Mouse (Mus musculus): ENCODE results near the gene Sept9. TPM values are rescaled to one million over a fixed set of nuclear protein-coding genes. Genes with fewer than 3 reads are reported as not detected.

The Sept9 gene
- total RNA-seq (2017) = 149 and 171 TPM in 2 replicates

DNA sequence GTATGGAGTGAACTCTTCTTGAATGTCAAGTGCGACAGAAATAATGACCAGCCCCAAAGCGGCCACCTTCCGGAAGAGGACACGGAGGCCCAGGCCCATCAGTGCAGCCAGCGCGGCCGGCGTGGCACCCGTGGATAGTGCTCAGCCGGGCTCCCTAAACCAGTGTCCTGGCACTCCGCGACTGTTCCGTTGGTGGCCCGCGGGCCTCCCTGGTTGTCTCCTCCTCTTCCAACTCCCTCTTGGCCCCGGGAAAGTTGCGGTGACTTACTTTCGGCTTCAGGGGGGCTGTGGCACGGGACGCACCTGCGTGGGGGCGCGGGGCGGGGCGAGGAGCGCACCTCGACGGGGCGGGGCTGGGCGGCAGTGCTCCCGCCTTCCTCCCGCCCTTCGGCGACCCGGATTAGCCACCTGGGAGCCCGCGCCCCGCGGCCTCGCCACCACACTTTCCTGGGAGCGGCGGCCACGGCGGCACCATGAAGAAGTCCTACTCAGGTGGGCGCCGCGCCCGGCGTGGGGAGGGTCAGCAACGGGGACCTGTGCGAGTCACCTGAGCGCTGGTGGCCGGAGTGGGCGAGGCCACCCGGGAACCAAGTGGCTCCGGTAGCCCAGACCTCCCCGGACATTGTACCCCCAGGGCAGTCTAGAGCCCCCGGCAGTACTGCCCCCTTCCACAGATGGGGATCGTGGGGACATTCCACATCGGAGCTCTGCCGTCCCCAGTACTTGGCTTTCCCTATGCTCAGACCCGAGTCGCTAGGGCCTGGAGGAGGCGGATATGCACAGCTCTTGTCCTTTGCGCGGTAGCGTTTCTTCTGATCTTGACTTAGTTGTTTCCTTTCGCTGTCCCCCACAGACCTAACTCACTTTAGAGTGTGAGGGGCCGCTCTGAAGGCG is at the start of gene Sept9:
Gene Sept9 (plus strand): TSS at position 380 of the 894 bp plus-strand sequence.
- ATAC-seq (replicated peaks in 1 of 2; ENCODE audit: insufficient read depth in 1 of 2, low FRiP score in 2 of 2, low TSS enrichment in 1 of 2, low read depth in 1 of 2, poor library complexity in 2 of 2, severe bottlenecking in 2 of 2) = no peak

GRCm38 (mm10) chr11:117150467-117150966 is 48.9 kb upstream of the Sept9 start:
- no peak for ATAC-seq (replicated peaks in 1 of 2; ENCODE audit: insufficient read depth in 1 of 2, low FRiP score in 2 of 2, low TSS enrichment in 1 of 2, low read depth in 1 of 2, poor library complexity in 2 of 2, severe bottlenecking in 2 of 2)

- no peak for ATAC-seq (replicated peaks in 1 of 2; ENCODE audit: insufficient read depth in 1 of 2, low FRiP score in 2 of 2, low TSS enrichment in 1 of 2, low read depth in 1 of 2, poor library complexity in 2 of 2, severe bottlenecking in 2 of 2)
These were observed 48.0 kb upstream of the Sept9 start for GRCm38 (mm10) chr11:117151461-117151860.

DNA sequence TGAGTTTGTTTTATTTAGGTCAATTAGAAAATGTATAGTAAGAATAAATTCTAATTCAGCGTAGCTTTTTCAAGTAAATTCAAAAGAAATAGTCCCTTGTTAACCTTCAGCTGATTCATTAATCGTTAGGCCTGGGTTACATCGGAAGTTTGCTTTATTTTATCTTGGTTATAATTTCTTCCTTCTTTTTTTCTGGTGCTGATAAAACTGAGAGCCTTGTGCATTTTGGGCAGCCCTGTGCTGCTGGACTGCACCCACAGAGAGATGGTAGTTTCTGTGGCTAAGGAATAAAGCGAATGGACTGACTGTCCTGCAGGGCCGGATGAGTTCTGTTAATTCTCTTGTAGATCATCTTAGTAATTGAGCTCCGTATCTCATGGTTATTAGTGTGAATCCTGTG is 46.9 kb upstream of the Sept9 start:
- ATAC-seq (replicated peaks in 1 of 2; ENCODE audit: insufficient read depth in 1 of 2, low FRiP score in 2 of 2, low TSS enrichment in 1 of 2, low read depth in 1 of 2, poor library complexity in 2 of 2, severe bottlenecking in 2 of 2) = no peak

GRCm38 (mm10) chr11:117153553-117153952 is 45.9 kb upstream of the Sept9 start:
- ATAC-seq (replicated peaks in 1 of 2; ENCODE audit: insufficient read depth in 1 of 2, low FRiP score in 2 of 2, low TSS enrichment in 1 of 2, low read depth in 1 of 2, poor library complexity in 2 of 2, severe bottlenecking in 2 of 2) = no peak

GRCm38 (mm10) chr11:117154088-117154815 is 45.2 kb upstream of the Sept9 start:
- ATAC-seq (replicated peaks in 1 of 2; ENCODE audit: insufficient read depth in 1 of 2, low FRiP score in 2 of 2, low TSS enrichment in 1 of 2, low read depth in 1 of 2, poor library complexity in 2 of 2, severe bottlenecking in 2 of 2) = no peak

DNA sequence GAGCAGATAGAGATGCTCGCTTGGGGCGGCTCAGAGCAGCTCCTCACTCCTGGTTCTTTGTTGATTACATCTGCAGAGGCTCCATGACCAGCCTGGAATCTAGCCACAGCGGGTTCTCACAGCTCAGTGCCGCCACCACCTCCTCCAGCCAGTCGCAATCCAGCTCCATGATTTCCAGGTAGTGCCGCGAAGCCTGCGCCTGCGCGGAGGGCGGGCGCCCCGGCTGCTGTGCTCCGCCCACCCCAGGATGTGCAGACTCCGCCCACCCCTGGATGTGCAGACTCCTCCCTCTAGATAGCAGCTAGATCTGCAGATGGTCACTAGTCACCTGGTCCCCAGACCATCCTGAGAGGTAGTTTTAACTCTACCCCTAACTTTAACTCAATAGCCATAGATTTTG is 42.7 kb upstream of the Sept9 start:
- ATAC-seq (replicated peaks in 1 of 2; ENCODE audit: insufficient read depth in 1 of 2, low FRiP score in 2 of 2, low TSS enrichment in 1 of 2, low read depth in 1 of 2, poor library complexity in 2 of 2, severe bottlenecking in 2 of 2) = no peak

DNA sequence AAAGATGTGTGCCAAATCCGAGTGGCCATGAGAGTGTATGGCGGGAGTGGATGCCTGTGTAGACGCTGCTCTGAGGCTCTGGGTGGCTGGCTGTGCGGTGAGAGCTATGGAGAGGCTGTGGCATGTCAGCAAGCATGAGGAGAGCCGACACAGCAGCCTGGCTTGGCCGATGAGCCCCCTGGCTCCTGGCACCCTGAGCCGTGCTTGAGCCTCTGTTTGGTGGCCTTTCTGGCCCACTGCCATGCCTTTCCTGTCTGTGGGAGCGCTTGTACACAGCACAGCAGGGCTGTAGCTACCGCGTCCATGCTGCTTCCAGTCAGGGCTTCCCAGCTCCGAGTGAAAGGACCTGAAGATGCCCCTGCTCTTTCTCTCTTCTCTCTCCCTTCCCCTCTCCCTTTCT is 41.1 kb upstream of the Sept9 start:
- ATAC-seq (replicated peaks in 1 of 2; ENCODE audit: insufficient read depth in 1 of 2, low FRiP score in 2 of 2, low TSS enrichment in 1 of 2, low read depth in 1 of 2, poor library complexity in 2 of 2, severe bottlenecking in 2 of 2) = no peak

DNA sequence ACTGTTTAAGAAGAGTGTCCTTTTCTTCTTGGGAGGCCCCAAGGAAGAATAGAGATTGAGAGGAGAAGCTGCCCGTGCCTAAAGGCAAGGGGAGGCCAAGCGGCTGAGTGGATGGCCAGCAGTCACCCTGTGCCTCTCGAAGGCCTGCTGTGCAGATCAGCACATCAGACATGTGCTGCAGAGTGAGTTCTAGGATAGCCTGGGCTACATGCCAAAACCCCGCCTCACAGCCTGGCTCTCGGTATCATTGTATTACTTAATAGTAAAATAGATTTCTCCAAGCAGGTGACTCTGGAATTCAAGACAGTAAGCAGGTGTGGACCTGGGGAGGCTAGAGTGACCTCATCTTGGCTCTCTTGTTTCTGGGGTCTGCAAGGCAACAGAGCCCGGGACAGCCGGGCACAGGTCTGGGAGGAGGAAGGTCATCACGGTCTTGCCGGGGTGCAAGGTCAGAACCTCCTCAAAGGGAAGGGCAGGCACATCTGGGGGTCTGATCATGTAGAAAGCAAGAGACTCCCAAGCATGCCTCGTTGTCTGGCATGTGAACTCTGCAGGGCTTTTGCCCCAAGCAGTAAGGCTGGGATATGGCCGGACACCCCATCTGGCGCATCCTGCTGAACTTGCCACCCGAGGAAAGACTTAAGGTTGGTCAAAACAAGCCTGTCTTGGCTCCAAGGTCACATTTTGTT is 40.1 kb upstream of the Sept9 start:
- no peak for ATAC-seq (replicated peaks in 1 of 2; ENCODE audit: insufficient read depth in 1 of 2, low FRiP score in 2 of 2, low TSS enrichment in 1 of 2, low read depth in 1 of 2, poor library complexity in 2 of 2, severe bottlenecking in 2 of 2)

GRCm38 (mm10) chr11:117159946-117160307 is 39.5 kb upstream of the Sept9 start:
- no peak for ATAC-seq (replicated peaks in 1 of 2; ENCODE audit: insufficient read depth in 1 of 2, low FRiP score in 2 of 2, low TSS enrichment in 1 of 2, low read depth in 1 of 2, poor library complexity in 2 of 2, severe bottlenecking in 2 of 2)

GRCm38 (mm10) chr11:117160791-117161190 is 38.7 kb upstream of the Sept9 start:
- ATAC-seq (replicated peaks in 1 of 2; ENCODE audit: insufficient read depth in 1 of 2, low FRiP score in 2 of 2, low TSS enrichment in 1 of 2, low read depth in 1 of 2, poor library complexity in 2 of 2, severe bottlenecking in 2 of 2) = no peak

DNA sequence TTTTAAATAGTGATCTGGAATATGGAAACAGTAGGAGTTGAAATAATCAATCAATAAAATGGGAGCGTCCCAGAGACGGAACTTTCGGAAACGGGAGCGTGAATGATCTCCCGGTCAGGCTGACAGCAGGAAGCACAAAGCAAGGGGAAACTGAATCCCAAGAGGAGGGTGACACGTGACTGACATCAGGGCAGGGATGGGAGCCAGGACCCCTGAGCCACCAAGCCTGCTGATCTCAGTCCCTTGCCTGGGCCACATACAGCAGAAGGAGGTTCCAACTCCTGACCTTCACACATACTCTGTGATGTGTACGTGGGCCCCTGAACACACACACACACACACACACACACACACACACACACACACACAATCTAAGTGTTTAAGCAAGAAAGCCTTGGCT is 37.9 kb upstream of the Sept9 start:
- no peak for ATAC-seq (replicated peaks in 1 of 2; ENCODE audit: insufficient read depth in 1 of 2, low FRiP score in 2 of 2, low TSS enrichment in 1 of 2, low read depth in 1 of 2, poor library complexity in 2 of 2, severe bottlenecking in 2 of 2)

DNA sequence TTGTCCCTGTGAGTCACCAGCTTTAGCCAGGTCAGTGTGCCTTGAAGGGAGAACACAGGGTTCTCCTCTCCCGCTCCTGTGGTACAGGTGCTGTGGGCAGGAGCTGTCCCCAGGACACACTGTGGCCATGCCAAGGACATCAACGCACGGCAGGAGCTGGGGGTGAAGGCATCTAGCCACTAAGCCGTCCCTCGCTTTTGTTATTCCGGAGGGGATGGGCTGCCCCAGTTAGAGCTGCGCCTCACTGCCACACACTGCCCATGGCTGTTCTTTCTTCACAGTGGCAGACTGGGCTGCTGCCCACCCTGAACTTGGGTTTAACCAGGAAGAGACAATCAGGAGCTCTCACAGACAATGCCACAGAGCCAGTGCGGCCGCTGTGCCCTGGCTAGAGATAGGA is 36.4 kb upstream of the Sept9 start:
- no peak for ATAC-seq (replicated peaks in 1 of 2; ENCODE audit: insufficient read depth in 1 of 2, low FRiP score in 2 of 2, low TSS enrichment in 1 of 2, low read depth in 1 of 2, poor library complexity in 2 of 2, severe bottlenecking in 2 of 2)

DNA sequence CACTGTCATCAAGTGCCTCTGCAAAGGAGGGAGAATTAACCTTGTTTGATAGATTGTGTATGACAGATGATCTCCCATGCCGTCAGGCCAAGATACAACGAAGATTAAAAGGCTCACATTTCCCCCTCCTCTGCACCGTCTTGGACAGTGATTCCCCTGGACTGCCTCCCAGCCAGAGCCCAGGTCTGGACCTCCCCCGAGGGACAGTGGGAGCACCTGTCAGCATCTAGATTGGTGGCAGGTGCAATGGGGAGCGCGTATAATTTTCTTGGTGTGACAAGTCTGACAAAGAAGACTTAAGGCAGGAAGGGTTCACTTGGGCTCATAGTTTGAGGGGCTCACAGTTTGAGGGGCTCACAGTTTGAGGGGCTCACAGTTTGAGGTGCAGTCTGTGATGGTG is 35.7 kb upstream of the Sept9 start:
- no peak for ATAC-seq (replicated peaks in 1 of 2; ENCODE audit: insufficient read depth in 1 of 2, low FRiP score in 2 of 2, low TSS enrichment in 1 of 2, low read depth in 1 of 2, poor library complexity in 2 of 2, severe bottlenecking in 2 of 2)

GRCm38 (mm10) chr11:117168278-117169087 is 31.0 kb upstream of the Sept9 start:
- ATAC-seq (replicated peaks in 1 of 2; ENCODE audit: insufficient read depth in 1 of 2, low FRiP score in 2 of 2, low TSS enrichment in 1 of 2, low read depth in 1 of 2, poor library complexity in 2 of 2, severe bottlenecking in 2 of 2) = no peak

- no peak for ATAC-seq (replicated peaks in 1 of 2; ENCODE audit: insufficient read depth in 1 of 2, low FRiP score in 2 of 2, low TSS enrichment in 1 of 2, low read depth in 1 of 2, poor library complexity in 2 of 2, severe bottlenecking in 2 of 2)
These were observed 30.3 kb upstream of the Sept9 start for GRCm38 (mm10) chr11:117169088-117169635.

Measured in hematopoietic stem cell, adult 5-6 weeks (primary cell).